Mouse (Mus musculus) neutrophil, adult 5-6 weeks (primary cell): ENCODE data around the gene March10. TPM values are rescaled to one million over a fixed set of nuclear protein-coding genes. Genes with fewer than 3 reads are reported as not detected.

Experiments
- ATAC-seq: fragments of 151-379, 151-347 bp; 2 replicates; pipeline ENCODE4 v1.8.0; 2017; ENCODE audit warnings: mild to moderate bottlenecking, moderate TSS enrichment; ENCODE audit not compliant: insufficient number of reproducible peaks, poor library complexity, low FRiP score, severe bottlenecking; ENCODE audit errors: extremely low read depth
- total RNA-seq: library from RNA; stranded (forward); fragments of 200-1000 nt; gene quantifications from 2 replicates; pipeline ENCODE4 v1.2.3, GENCODE M21; 2017

Gene March10
- total RNA-seq, 1 experiment from 2014 or later = not detected

- ATAC-seq = no peak
Observed at GRCm38 (mm10) chr11:105424643-105425042, 31.9 kb downstream of the March10 start.

GRCm38 (mm10) chr11:105420671-105421450, 35.7 kb downstream of the March10 start:
- ATAC-seq = no peak

- no peak for ATAC-seq
Observed at GRCm38 (mm10) chr11:105419946-105420345, 36.6 kb downstream of the March10 start.

GRCm38 (mm10) chr11:105414009-105414408, 42.5 kb downstream of the March10 start:
- no peak for ATAC-seq

GRCm38 (mm10) chr11:105409408-105409807, 47.1 kb downstream of the March10 start:
- ATAC-seq = no peak

- ATAC-seq = no peak
Observed at GRCm38 (mm10) chr11:105407846-105408441, 48.6 kb downstream of the March10 start.

- ATAC-seq = no peak
Observed at GRCm38 (mm10) chr11:105402355-105402754, 54.2 kb downstream of the March10 start.

GRCm38 (mm10) chr11:105390290-105390689, 66.2 kb downstream of the March10 start:
- ATAC-seq = no peak

GRCm38 (mm10) chr11:105388636-105389035, 67.9 kb downstream of the March10 start:
- no peak for ATAC-seq

GRCm38 (mm10) chr11:105385266-105385665, 71.3 kb downstream of the March10 start:
- ATAC-seq = no peak

GRCm38 (mm10) chr11:105375821-105376235, 80.7 kb downstream of the March10 start:
- ATAC-seq = no peak

GRCm38 (mm10) chr11:105374526-105375175, 81.9 kb downstream of the March10 start:
- no peak for ATAC-seq

- no peak for ATAC-seq
Observed at GRCm38 (mm10) chr11:105373881-105374280, 82.7 kb downstream of the March10 start.

GRCm38 (mm10) chr11:105371818-105372217, 84.7 kb downstream of the March10 start:
- ATAC-seq = no peak

GRCm38 (mm10) chr11:105369526-105370386, 86.8 kb downstream of the March10 start:
- ATAC-seq = no peak

GRCm38 (mm10) chr11:105368833-105369232, 87.7 kb downstream of the March10 start:
- ATAC-seq = no peak

GRCm38 (mm10) chr11:105367163-105367562, 89.4 kb downstream of the March10 start:
- no peak for ATAC-seq

- no peak for ATAC-seq
Observed at GRCm38 (mm10) chr11:105366051-105366450, 90.5 kb downstream of the March10 start.

- no peak for ATAC-seq
Observed at GRCm38 (mm10) chr11:105365611-105366010, 90.9 kb downstream of the March10 start.
